Mouse (Mus musculus) stomach, postnatal 0 days (tissue): ENCODE measurements around the gene Slc8a1.

Experiments used
- CTCF ChIP-seq: IDR thresholded peaks from 2 replicates; pipeline ENCODE4 v1.5.1; 2016; ENCODE audit warnings: antibody characterized with exemption, low read depth, mild to moderate bottlenecking, moderate library complexity
- EP300 ChIP-seq: optimal IDR thresholded peaks from 2 replicates; pipeline ENCODE3; 2016; ENCODE audit warnings: antibody characterized with exemption

DNA sequence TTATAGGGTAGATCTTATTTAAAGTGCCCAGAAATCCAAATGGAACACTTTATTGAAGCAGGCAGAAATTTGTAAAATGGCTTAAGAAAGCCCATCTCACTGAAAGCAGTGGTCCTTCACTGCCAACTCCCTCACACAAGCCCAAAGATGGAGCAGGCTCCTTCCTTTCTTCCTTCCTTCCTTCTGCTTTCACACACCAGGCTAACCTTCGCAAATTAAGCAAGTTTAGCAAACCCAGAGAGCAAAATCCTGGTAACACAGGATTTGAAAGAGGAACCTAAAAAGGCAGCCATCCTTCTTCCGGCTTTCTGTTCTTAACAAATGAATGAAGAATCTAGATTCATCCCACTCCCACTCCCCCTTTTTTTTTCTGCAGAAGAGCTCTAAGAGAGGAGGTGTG lies 70.2 kb downstream of the Slc8a1 start:
- TF ChIP-seq CTCF = no peak
- no peak for TF ChIP-seq EP300
